Mouse (Mus musculus): Measurements from ENCODE around the gene Kctd3. TPM values are rescaled to one million over a fixed set of nuclear protein-coding genes. Genes with fewer than 3 reads are reported as not detected.

The Kctd3 gene
- total and polyA plus RNA-seq, 2 experiments from 2014 or later, result 48.7 to 79.6 TPM

DNA sequence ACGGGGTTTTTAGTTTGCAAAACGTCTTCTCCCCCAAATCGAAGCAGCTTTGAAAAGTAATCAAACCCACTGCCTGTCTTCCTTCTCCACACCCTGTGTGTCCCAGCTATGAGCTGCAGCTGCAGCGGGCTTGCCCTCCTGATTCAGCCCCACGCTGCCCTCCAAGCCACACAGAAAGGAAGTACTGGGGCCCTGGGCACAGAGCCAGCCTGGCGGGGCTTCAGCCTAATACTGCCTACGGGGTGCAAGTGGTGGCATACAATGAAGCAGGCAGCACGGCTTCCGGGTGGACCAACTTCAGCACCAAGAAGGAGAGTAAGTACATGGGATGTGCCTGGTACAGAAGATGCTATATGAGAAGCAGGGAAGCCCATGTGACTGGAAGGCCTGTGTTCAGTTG, 59.4 kb downstream of the Kctd3 start:
- H3K4me3 ChIP-seq (ENCODE audit: low read depth, low read length), result no peak overlapping the region
- no peak overlapping the region for H3K9ac ChIP-seq
- no peak overlapping the region for H3K4me2 ChIP-seq (ENCODE audit: low read depth)
- H3K36me3 ChIP-seq (ENCODE audit: insufficient read depth), result no peaks in the 10 kb centered on the region
- no peak overlapping the region for H3K27ac ChIP-seq (ENCODE audit: low read depth, low read length)
- no peaks in the 10 kb centered on the region for H3K9me3 ChIP-seq (ENCODE audit: low read length)
- ATAC-seq (peak; percentile 32), DNase-seq (peak; percentile 18)
- no peaks in the 10 kb centered on the region for H3K27me3 ChIP-seq (ENCODE audit: insufficient read depth, low read length)
- H3K4me1 ChIP-seq (ENCODE audit: insufficient read depth), result no peaks in the 10 kb centered on the region
- TF ChIP-seq CTCF (IDR thresholded peaks at IDR 0.05; ENCODE audit: low read depth), result no peak
- WGBS, result 39% methylated on average over 9 of the region's 9 CpGs

DNA sequence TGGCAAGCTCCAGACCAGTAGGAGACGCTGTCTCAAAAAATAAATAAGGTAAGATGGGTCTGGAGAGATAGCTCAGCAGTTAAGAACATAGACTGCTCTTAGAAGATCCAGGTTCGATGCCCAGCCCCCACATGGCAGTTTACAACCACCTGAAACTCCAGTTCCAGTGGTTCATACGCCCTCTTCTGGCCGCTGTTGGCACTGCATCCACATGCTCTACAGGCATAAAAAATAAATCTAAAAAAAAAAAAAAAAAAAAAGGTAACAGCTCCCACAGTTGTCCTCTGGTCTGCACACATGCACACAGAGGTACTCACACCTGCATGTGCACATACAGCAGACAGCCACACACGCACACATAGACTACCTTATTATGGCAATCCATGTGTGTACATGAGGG, 59.8 kb downstream of the Kctd3 start:
- no peak overlapping the region for H3K27ac ChIP-seq (ENCODE audit: low read depth, low read length)
- no peak overlapping the region for H3K4me2 ChIP-seq (ENCODE audit: low read depth)
- peak; percentile 50 for TF ChIP-seq CTCF (IDR thresholded peaks at IDR 0.05; ENCODE audit: low read depth)
- H3K9me3 ChIP-seq (ENCODE audit: low read length), result no peaks in the 10 kb centered on the region
- DNase-seq, result no peak
- H3K4me1 ChIP-seq (ENCODE audit: insufficient read depth), result no peaks in the 10 kb centered on the region
- 72% methylated on average over 5 of the region's 5 CpGs for WGBS
- H3K36me3 ChIP-seq (ENCODE audit: insufficient read depth), result no peaks in the 10 kb centered on the region
- H3K9ac ChIP-seq, result no peak overlapping the region
- no peak overlapping the region for H3K4me3 ChIP-seq (ENCODE audit: low read depth, low read length)
- no peak for ATAC-seq
- H3K27me3 ChIP-seq (ENCODE audit: insufficient read depth, low read length), result no peaks in the 10 kb centered on the region

- 92% methylated on average over 11 of the region's 11 CpGs for WGBS
- Histone ChIP-seq H3K27ac (ENCODE audit: low read depth, low read length) (no peak overlapping the region), H3K36me3 (ENCODE audit: insufficient read depth) (no peaks in the 10 kb centered on the region), H3K4me3 (ENCODE audit: low read depth, low read length) (no peak overlapping the region), H3K9me3 (ENCODE audit: low read length) (no peaks in the 10 kb centered on the region), H3K9ac (no peak overlapping the region), H3K27me3 (ENCODE audit: insufficient read depth, low read length) (no peaks in the 10 kb centered on the region), H3K4me1 (ENCODE audit: insufficient read depth) (no peaks in the 10 kb centered on the region), H3K4me2 (ENCODE audit: low read depth) (no peak overlapping the region)
- no peak for TF ChIP-seq CTCF (IDR thresholded peaks at IDR 0.05; ENCODE audit: low read depth)
- ATAC-seq, result no peak
- DNase-seq, result no peak
Observed at GRCm38 (mm10) chr1:188946849-188947248, 60.8 kb downstream of the Kctd3 start.

DNA sequence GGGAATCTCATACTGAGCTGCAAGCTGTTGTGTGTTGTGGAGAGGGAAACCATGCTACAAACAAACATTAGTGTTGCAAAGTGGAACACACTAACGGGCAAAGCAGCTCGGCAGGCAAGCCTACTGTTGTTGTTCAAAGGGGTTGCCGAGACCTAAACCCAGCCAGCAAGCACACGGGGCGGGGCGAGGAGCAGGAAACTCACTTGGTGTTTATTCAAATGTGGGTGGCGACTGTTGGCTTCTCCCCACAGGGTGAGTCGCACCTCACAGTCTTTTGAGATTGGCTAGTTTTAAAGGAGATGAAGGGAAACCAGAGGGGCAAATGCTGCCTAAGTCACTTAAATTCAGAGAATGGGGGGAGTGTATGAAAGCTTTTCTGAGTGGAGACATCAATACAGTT, 62.3 kb downstream of the Kctd3 start:
- H3K4me3 ChIP-seq (ENCODE audit: low read depth, low read length), result no peak overlapping the region
- ATAC-seq (no peak), DNase-seq (no peak)
- no peaks in the 10 kb centered on the region for H3K9me3 ChIP-seq (ENCODE audit: low read length)
- 41% methylated on average over 8 of the region's 8 CpGs for WGBS
- no peak overlapping the region for H3K9ac ChIP-seq
- no peaks in the 10 kb centered on the region for H3K36me3 ChIP-seq (ENCODE audit: insufficient read depth)
- H3K4me1 ChIP-seq (ENCODE audit: insufficient read depth), result no peaks in the 10 kb centered on the region
- H3K4me2 ChIP-seq (ENCODE audit: low read depth), result no peak overlapping the region
- no peak for TF ChIP-seq CTCF (IDR thresholded peaks at IDR 0.05; ENCODE audit: low read depth)
- no peaks in the 10 kb centered on the region for H3K27me3 ChIP-seq (ENCODE audit: insufficient read depth, low read length)
- H3K27ac ChIP-seq (ENCODE audit: low read depth, low read length), result no peak overlapping the region

GRCm38 (mm10) chr1:188937246-188937780, 70.3 kb downstream of the Kctd3 start:
- no peaks in the 10 kb centered on the region for H3K9me3 ChIP-seq (ENCODE audit: low read length)
- ATAC-seq, result no peak
- no peaks in the 10 kb centered on the region for H3K27me3 ChIP-seq (ENCODE audit: insufficient read depth, low read length)
- no peak for DNase-seq
- no peak overlapping the region for H3K27ac ChIP-seq (ENCODE audit: low read depth, low read length)
- TF ChIP-seq CTCF (IDR thresholded peaks at IDR 0.05; ENCODE audit: low read depth), result no peak
- WGBS, result 63% methylated on average over 14 of the region's 14 CpGs
- H3K36me3 ChIP-seq (ENCODE audit: insufficient read depth), result no peaks in the 10 kb centered on the region
- no peak overlapping the region for H3K4me3 ChIP-seq (ENCODE audit: low read depth, low read length)
- H3K4me1 ChIP-seq (ENCODE audit: insufficient read depth), result no peaks in the 10 kb centered on the region
- no peak overlapping the region for H3K9ac ChIP-seq
- H3K4me2 ChIP-seq (ENCODE audit: low read depth), result no peak overlapping the region

All from forebrain, postnatal 0 days (tissue).